ENCODE assay signal across 20 mouse cellular contexts in the genomic region with DNA sequence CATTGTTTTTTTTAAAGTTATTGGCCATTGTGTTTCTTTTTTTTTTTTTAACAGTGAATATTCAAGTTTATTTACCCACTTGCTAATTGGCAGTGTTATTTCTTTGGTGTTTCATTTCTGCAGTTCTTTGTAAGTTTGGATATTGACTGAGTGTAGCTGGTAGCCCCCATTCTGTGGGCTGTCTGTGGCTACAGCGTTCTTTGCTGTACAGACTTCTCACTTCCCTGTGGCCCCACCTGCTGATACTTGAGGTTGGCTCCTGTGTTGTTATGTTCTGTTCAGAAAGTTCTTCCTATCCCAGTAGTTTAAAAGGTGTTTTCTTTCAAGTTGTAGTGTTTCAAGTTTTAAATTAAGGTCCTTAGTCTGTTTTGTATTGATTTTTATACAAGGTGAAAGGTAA.
"Had no signal": no experiment of that assay in that cellular context is flagged by ENCODE, and none has a peak within 500 bp of the region (broad histone marks: within the 10 kb centered on the region; RNA-seq: fewer than 3 reads in every experiment).

No protein-coding gene starts in this region.

- DNase-seq: liver, postnatal 0 days; lung, adult 2 months; lung, postnatal 14 days; lung, postnatal 36 days; retina, postnatal 1 day; right cerebral cortex, adult 18-20 months; right cerebral cortex, postnatal 25 days; right cerebral cortex, postnatal 4 days; spleen, adult 18-20 months; thymus, adult 18-20 months; thymus, postnatal 36 days had no signal

- H3K4me3 ChIP-seq: liver, embryonic 15.5 days; lung, embryonic 15.5 days; megakaryocyte, embryonic 14.5 days; midbrain, embryonic 13.5 days; midbrain, embryonic 15.5 days; neural tube, embryonic 12.5 days had no signal

- H3K27ac ChIP-seq: liver, embryonic 15.5 days; lung, embryonic 15.5 days; macrophage; midbrain, embryonic 13.5 days; midbrain, embryonic 15.5 days; neural tube, embryonic 12.5 days had no signal

- H3K27me3 ChIP-seq: liver, embryonic 15.5 days; lung, embryonic 15.5 days; megakaryocyte, embryonic 14.5 days; midbrain, embryonic 13.5 days; midbrain, embryonic 15.5 days; neural tube, embryonic 12.5 days had no signal

- H3K4me1 ChIP-seq: liver, embryonic 15.5 days; lung, embryonic 15.5 days; midbrain, embryonic 13.5 days; midbrain, embryonic 15.5 days; neural tube, embryonic 12.5 days had no signal

- H3K9me3 ChIP-seq: liver, embryonic 15.5 days; lung, embryonic 15.5 days; megakaryocyte, embryonic 14.5 days; midbrain, embryonic 13.5 days; midbrain, embryonic 15.5 days; neural tube, embryonic 12.5 days had no signal

- H3K4me2 ChIP-seq: liver, embryonic 15.5 days; lung, embryonic 15.5 days; midbrain, embryonic 11.5 days; midbrain, embryonic 13.5 days; midbrain, embryonic 15.5 days; neural tube, embryonic 12.5 days had no signal

- H3K9ac ChIP-seq: liver, embryonic 15.5 days; liver, postnatal 0 days; lung, embryonic 15.5 days; midbrain, embryonic 13.5 days; midbrain, embryonic 15.5 days; neural tube, embryonic 12.5 days had no signal

- ATAC-seq: liver, postnatal 0 days; lung, postnatal 0 days; midbrain, embryonic 13.5 days; midbrain, embryonic 15.5 days had no signal
